Mouse (Mus musculus) stomach, embryonic 16.5 days (tissue): Measurements from ENCODE around the gene Spag7. TPM values are rescaled to one million over a fixed set of nuclear protein-coding genes. Genes with fewer than 3 reads are reported as not detected.

ENCODE experiments used
- ATAC-seq: fragments of 200-750 bp; cut with Nextera tagmentation; 2 replicates; pipeline ENCODE4 v1.8.0; 2017; ENCODE audit warnings: moderate number of reproducible peaks, moderate TSS enrichment; ENCODE audit not compliant: insufficient read depth, low FRiP score
- H3K27ac ChIP-seq: fragments of 300-500 bp; sonication (generic); 2 replicates; pipeline ENCODE4 v1.5.1; 2014; ENCODE audit warnings: low read length
- H3K27me3 ChIP-seq: fragments of 300-500 bp; sonication (generic); 2 replicates; pipeline ENCODE4 v1.6.1; 2014; ENCODE audit warnings: low read length, control low read depth, mixed read lengths; ENCODE audit not compliant: control insufficient read depth, insufficient read depth
- H3K36me3 ChIP-seq: fragments of 300-500 bp; sonication (generic); 2 replicates; pipeline ENCODE4 v1.6.1; 2014; ENCODE audit warnings: low read length; ENCODE audit not compliant: control insufficient read depth, insufficient read depth
- H3K4me1 ChIP-seq: fragments of 300-500 bp; sonication (generic); 2 replicates; pipeline ENCODE4 v1.6.1; 2014; ENCODE audit warnings: low read length, control low read depth, mixed read lengths; ENCODE audit not compliant: control insufficient read depth, insufficient read depth
- H3K4me2 ChIP-seq: fragments of 300-500 bp; sonication (generic); 2 replicates; pipeline ENCODE4 v1.6.1; 2014; ENCODE audit warnings: low read depth, low read length, mixed read lengths
- H3K4me3 ChIP-seq: fragments of 300-500 bp; sonication (generic); replicated peaks from 2 replicates; pipeline ENCODE4 v1.5.1; 2014; ENCODE audit warnings: mild to moderate bottlenecking, low read length
- H3K9ac ChIP-seq: fragments of 300-500 bp; sonication (generic); 2 replicates; pipeline ENCODE4 v1.6.1; 2014; ENCODE audit warnings: low read length
- H3K9me3 ChIP-seq: fragments of 300-500 bp; sonication (generic); replicated peaks from 2 replicates; pipeline ENCODE4 v1.6.1; 2016; ENCODE audit warnings: low read length, control low read depth; ENCODE audit not compliant: control insufficient read depth
- WGBS: fragments of 180-500 bp; shearing (Covaris S2); extraction: QIAGEN DNeasy Blood & Tissue Kit; methylation state at CpG from one replicate; pipeline ENCODE4 v1.1.7; 2014; 5-methylcytosine and 5-hydroxymethylcytosine counted together
- polyA plus RNA-seq: library from polyadenylated mRNA; unstranded; fragments of >200 nt; fragmentation: Nextera tagmentation; extraction: Ambion mirVana; gene quantifications from 2 replicates; pipeline ENCODE4 v1.2.1, GENCODE M21; 2015

Gene Spag7
- polyA plus RNA-seq, 1 experiment from 2014 or later = 149 TPM

DNA sequence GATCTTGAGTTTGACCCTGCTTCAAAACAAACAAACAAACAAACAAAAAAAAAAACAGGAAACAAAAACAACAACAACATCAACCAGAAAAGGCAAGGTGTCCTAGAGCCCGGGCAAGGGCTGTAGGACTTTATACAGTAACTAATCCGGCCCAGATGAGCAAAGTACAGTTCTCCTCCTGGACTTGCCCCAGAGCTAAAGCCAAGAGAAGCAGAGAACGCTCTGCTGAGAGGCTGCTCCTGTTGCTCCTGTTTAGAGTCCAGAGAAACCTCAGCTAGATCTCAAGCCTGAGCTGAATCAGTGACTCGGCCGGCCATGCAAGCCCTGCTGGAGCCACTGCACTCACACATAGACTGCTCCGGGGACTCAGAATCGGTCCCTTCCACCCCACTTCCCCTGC is 39.1 kb downstream of the Spag7 start:
- Histone ChIP-seq H3K9ac (no peak overlapping the region), H3K9me3 (no peaks in the 10 kb centered on the region)

DNA sequence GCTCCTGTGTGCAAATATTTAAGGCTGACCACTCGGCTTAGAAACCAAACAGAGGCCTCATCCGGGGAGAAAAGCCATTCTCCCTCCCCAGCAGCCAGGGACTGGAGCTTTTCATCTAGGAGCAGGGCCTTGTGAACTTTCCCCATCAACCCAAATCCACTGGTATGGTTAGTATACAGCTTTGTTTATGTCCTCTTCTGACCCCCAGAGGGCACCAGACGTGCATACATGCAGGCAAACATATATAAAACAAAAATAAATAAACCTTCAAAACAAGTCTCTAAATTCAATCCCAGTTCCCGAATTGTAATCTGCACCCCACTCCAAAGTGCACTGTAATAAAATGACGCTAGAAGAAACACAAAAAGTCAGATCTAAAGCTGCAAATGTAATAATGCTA is 39.7 kb downstream of the Spag7 start:
- H3K4me2 ChIP-seq = no peak overlapping the region
- H3K27ac ChIP-seq = no peak overlapping the region
- H3K4me3 ChIP-seq = no peak overlapping the region
- H3K36me3 ChIP-seq = no peaks in the 10 kb centered on the region
- no peaks in the 10 kb centered on the region for H3K27me3 ChIP-seq
- WGBS = 40% methylated on average over 5 of the region's 5 CpGs
- H3K4me1 ChIP-seq = no peaks in the 10 kb centered on the region
- H3K9ac ChIP-seq = no peak overlapping the region
- ATAC-seq = no peak
- no peaks in the 10 kb centered on the region for H3K9me3 ChIP-seq

More for the DNA sequence above, 39.1 kb downstream of the Spag7 start:
- no peak for ATAC-seq
- Histone ChIP-seq H3K27ac (no peak overlapping the region), H3K36me3 (no peaks in the 10 kb centered on the region), H3K27me3 (no peaks in the 10 kb centered on the region), H3K4me1 (no peaks in the 10 kb centered on the region), H3K4me2 (no peak overlapping the region), H3K4me3 (no peak overlapping the region)
- WGBS = 75% methylated on average over 7 of the region's 7 CpGs

DNA sequence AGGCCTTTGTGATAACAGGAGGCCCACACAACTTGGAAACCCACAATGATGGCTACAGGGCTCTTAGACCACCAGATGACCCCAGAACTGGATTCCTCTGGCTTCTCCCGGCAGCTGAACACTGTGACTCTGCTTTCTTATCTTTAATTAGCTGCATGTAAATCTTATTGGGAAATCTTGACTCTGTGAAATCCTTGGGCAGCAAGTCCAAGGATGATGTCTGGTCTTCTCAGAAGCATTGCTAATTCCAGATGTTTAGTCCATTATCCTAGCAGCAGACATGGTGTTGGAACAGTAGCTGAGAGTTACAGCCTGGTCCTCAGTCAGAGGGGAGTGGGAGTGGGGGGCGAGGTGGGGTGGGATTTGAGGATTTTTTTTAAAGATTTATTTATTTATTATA is 40.8 kb downstream of the Spag7 start:
- no peaks in the 10 kb centered on the region for H3K36me3 ChIP-seq
- no peak overlapping the region for H3K9ac ChIP-seq
- 72% methylated on average over 2 of the region's 2 CpGs for WGBS
- H3K27ac ChIP-seq = no peak overlapping the region
- no peaks in the 10 kb centered on the region for H3K4me1 ChIP-seq
- no peaks in the 10 kb centered on the region for H3K9me3 ChIP-seq
- no peaks in the 10 kb centered on the region for H3K27me3 ChIP-seq
- ATAC-seq = no peak
- no peak overlapping the region for H3K4me3 ChIP-seq
- no peak overlapping the region for H3K4me2 ChIP-seq

DNA sequence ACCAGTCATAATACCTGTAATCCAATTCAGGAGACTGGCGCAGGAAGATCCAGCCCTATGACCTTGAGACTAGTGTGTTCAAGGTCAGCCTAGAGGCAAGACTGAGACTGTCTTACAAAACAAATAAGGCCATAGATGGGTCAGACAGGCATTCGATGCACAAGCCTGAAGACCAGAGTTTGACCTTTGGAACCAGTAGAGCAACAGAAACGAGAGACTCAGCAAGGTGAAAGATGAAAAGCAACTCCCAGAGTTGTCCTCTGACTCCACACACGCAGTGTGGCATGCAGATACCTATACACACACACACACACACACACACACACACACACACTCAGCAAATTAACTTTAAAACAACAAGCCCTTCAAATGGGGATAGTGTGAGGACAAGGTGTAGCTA is 42.3 kb downstream of the Spag7 start:
- Histone ChIP-seq H3K9ac (no peak overlapping the region), H3K27me3 (no peaks in the 10 kb centered on the region), H3K4me1 (0 out of 2 replicates have a peak, but pooled peaks cover 5% of the 10 kb centered on the region), H3K27ac (no peak overlapping the region), H3K9me3 (no peaks in the 10 kb centered on the region), H3K4me2 (no peak overlapping the region), H3K4me3 (no peak overlapping the region), H3K36me3 (no peaks in the 10 kb centered on the region)
- 55% methylated on average over 4 of the region's 4 CpGs for WGBS
- no peak for ATAC-seq

DNA sequence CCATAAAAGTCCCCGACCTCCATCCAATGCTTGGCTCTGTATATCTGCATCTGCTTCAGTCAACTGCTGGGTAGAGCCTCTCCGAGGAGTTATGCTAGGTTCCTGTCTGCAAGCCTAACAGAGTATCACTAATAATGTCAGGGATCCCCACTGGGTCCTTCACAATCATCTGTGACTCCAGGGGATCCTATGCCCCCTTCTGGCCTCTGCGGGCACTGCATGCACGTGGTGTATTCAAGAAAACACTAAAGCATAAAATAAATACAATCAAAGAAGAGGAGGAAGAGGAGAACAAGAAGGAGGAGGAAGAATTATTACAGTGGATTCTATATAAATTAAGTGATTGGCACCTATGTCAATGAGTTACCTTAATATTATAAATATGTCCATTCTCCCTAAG is 43.7 kb downstream of the Spag7 start:
- Histone ChIP-seq H3K4me1 (peaks cover 8% of the 10 kb centered on the region; the same call in 1 of the 2 replicates), H3K9ac (no peak overlapping the region), H3K4me2 (no peak overlapping the region), H3K4me3 (no peak overlapping the region), H3K27me3 (no peaks in the 10 kb centered on the region), H3K27ac (no peak overlapping the region), H3K36me3 (no peaks in the 10 kb centered on the region), H3K9me3 (no peaks in the 10 kb centered on the region)
- WGBS = 42% methylated on average over 4 of the region's 4 CpGs
- no peak for ATAC-seq

DNA sequence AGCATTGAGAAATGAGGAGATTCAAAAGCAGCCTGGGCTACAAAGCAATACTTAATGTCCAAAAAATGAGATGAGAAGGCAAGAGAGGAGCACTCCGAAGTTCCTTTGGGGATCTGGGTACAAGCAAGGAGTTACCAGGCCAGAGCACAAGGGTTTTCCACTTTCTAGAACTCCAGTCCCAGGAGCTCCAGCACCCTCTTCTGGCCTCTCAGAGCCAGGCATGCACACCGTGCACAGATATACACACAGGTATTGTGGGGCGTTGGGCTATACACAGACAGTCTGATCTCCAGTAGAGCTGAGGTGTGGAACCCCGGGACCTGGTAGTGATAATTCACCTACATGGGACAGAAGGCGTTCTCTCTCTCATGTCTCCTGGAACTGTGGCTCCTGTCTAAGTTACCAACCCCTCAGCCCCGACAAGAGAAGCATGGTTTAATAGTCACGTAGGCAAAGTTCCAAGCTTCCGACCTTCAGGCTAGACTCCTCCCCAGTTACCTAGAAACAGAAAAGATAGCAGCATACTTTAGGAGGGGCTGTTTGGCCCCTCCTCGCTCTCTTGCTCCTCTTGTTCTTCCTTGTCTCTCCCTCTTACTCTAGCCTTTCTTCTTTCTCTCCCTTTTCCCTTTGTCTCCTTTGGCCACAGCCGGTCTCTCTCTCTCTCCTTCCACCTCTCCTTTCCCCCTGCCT is 46.0 kb downstream of the Spag7 start:
- no peak overlapping the region for H3K4me3 ChIP-seq
- 68% methylated on average over 10 of the region's 10 CpGs for WGBS
- no peaks in the 10 kb centered on the region for H3K9me3 ChIP-seq
- H3K27me3 ChIP-seq = no peaks in the 10 kb centered on the region
- no peak overlapping the region for H3K27ac ChIP-seq
- H3K4me1 ChIP-seq = peaks cover 8% of the 10 kb centered on the region; the same call in 1 of the 2 replicates
- H3K4me2 ChIP-seq = no peak overlapping the region
- no peaks in the 10 kb centered on the region for H3K36me3 ChIP-seq
- H3K9ac ChIP-seq = no peak overlapping the region
- no peak for ATAC-seq

DNA sequence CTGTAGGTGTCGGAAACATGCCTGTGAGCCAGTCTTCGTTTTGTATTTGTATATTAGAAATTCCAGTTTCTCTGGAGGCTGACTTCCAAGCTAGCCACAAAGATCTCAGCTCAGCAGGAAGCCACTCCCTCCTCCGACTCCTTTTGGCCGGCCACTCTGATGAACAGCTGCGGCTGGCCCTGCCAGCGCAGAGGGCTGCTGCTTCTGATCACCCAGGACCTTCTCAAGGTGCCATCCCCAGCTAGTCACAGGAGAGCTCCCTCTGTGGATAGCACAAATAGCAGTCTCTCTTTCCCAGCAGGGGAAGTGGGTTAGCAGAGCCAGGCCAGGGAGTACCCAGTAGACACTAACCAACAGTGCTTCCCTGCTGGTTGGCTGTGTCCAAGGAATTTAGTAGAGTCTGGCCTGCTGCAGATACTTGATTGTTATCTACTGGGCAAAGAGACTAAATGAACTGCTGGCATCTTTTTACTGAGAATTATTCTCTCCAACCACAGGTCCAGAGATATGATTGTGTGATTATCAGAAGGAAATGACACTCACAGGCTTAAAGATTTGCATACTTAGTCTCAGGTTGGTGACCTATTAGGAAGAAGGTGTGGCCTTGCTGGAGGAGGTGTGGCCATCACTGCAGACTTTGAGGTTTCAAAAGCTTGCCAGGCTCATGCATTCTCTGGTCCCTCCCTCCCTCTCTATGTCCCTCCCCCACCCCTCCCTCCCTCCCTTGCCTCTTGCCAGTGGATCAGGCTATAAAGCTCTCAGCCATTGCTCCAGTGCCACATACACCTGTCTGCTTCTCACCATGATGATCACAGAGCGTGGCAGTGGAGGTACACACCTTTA is 47.0 kb downstream of the Spag7 start:
- Histone ChIP-seq H3K9me3 (no peaks in the 10 kb centered on the region), H3K36me3 (no peaks in the 10 kb centered on the region), H3K4me2 (no peak overlapping the region), H3K4me1 (peaks cover 8% of the 10 kb centered on the region; the same call in 1 of the 2 replicates), H3K27me3 (no peaks in the 10 kb centered on the region), H3K4me3 (no peak overlapping the region), H3K27ac (peak overlapping the region; percentile 4; the same call in 1 of the 2 replicates), H3K9ac (0 out of 2 replicates have a peak overlapping the region, but pooled peaks have one; percentile 36)
- WGBS = 36% methylated on average over 7 of the region's 7 CpGs
- ATAC-seq = no peak; the same call in 1 of the 2 replicates

DNA sequence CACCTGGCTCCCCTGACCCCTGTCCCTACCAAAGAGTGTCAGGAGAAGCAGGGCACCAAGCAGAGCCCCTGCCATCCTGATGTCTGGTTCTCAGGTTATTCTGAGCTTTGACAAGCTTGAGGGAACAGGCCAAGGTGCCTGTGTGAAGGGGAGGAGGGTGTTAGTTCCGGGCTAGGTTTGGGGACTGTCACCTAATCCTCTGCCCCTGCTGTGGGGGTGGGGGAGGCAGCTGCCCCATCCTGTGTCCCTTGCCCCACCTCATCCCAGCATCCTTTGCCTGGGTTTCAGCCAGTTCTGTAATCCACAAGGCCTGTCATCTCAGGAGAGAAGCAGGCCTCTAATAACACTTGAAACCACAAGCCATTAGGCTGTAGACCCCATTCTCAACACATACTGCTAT is 50.1 kb downstream of the Spag7 start, which contains the start of gene Chrne:
Gene Chrne, minus strand, starts transcription at position 116 of the 400 bp plus-strand sequence.
- H3K4me1 ChIP-seq = peaks cover 22% of the 10 kb centered on the region
- H3K4me3 ChIP-seq = no peak within 1 kb of the TSS
- H3K9ac ChIP-seq = no peak within 1 kb of the TSS
- no peaks in the 10 kb centered on the region for H3K27me3 ChIP-seq
- H3K27ac ChIP-seq = no peak within 1 kb of the TSS
- H3K9me3 ChIP-seq = no peaks in the 10 kb centered on the region
- WGBS = 50% methylated on average over 1 of the region's 1 CpGs
- H3K4me2 ChIP-seq = no peak within 1 kb of the TSS
- no peak for ATAC-seq
- no peaks in the 10 kb centered on the region for H3K36me3 ChIP-seq

DNA sequence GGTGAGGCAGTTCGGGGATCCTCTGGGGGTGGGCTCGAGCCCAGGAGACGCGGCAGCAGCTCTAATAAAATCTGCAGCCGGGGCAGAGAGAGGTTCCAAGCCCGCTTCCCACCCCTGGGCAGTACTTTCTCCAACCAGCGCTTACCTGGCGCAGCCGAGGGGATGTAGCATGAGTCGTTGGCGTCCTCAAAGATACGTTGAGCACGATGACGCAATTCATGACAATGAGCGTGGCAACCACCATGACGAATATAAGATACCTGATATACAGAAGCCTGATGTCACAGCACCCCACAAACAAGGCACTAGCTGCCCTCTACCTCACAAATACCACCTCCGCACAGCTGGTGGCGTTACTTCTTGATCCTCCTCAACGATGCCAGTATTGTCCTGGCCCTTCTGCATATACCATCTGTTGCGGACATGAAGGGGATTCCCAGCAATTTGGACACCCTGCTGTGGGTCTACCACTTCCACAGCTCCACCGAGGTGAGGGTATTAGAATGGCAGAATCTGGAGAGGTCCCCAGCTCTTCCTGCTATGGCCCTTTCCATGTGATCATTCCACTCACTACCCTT is 53.6 kb downstream of the Spag7 start, which contains the start of gene 4930544D05Rik:
Gene 4930544D05Rik, plus strand, starts transcription at position 333 of the 578 bp plus-strand sequence.
- peaks cover 13% of the 10 kb centered on the region for H3K4me1 ChIP-seq
- peak within 1 kb of the TSS; percentile 94 for H3K4me2 ChIP-seq
- ATAC-seq = 0 out of 2 replicates have a peak, but pooled peaks have one; percentile 1
- 14% methylated on average over 21 of the region's 21 CpGs for WGBS
- peaks cover 7% of the 10 kb centered on the region; the same call in 1 of the 2 replicates for H3K36me3 ChIP-seq
- no peaks in the 10 kb centered on the region for H3K9me3 ChIP-seq
- H3K27me3 ChIP-seq = no peaks in the 10 kb centered on the region
- peak within 1 kb of the TSS; percentile 51 for H3K4me3 ChIP-seq
- peak within 1 kb of the TSS; percentile 69 for H3K9ac ChIP-seq
- peak within 1 kb of the TSS; percentile 83 for H3K27ac ChIP-seq
